Mouse (Mus musculus) intestine, embryonic 16.5 days (tissue): ENCODE measurements at regions not wholly inside any gene's neighbourhood (a gene's known extent, or its start where the extent isn't known, plus 50 kb on each side); places are given as distances from the start of the nearest gene placed in this dataset.
A peak's percentile ranks its signal among the peaks of the same experiment; 100 is the strongest.

Experiments used
- ATAC-seq: fragments of 200-750 bp; cut with Nextera tagmentation; 2 replicates; pipeline ENCODE4 v1.8.0; 2017; ENCODE audit warnings: moderate TSS enrichment, moderate library complexity
- H3K27ac ChIP-seq: fragments of 300-500 bp; sonication (generic); 2 replicates; pipeline ENCODE4 v1.5.1; 2014; ENCODE audit warnings: mild to moderate bottlenecking, low read length
- H3K27me3 ChIP-seq: fragments of 300-500 bp; sonication (generic); replicated peaks from 2 replicates; pipeline ENCODE4 v1.6.1; 2014; ENCODE audit warnings: low read length, control low read depth, mixed read lengths; ENCODE audit not compliant: control insufficient read depth, insufficient read depth
- H3K36me3 ChIP-seq: fragments of 300-500 bp; sonication (generic); 2 replicates; pipeline ENCODE4 v1.6.1; 2014; ENCODE audit warnings: low read length, control low read depth; ENCODE audit not compliant: control insufficient read depth, insufficient read depth
- H3K4me1 ChIP-seq: fragments of 300-500 bp; sonication (generic); 2 replicates; pipeline ENCODE4 v1.6.1; 2014; ENCODE audit warnings: low read length, control low read depth, mixed read lengths; ENCODE audit not compliant: control insufficient read depth, insufficient read depth
- H3K4me2 ChIP-seq: fragments of 300-500 bp; sonication (generic); 2 replicates; pipeline ENCODE4 v1.6.1; 2014; ENCODE audit warnings: low read depth, low read length, control low read depth
- H3K4me3 ChIP-seq: fragments of 300-500 bp; sonication (generic); 2 replicates; pipeline ENCODE4 v1.5.1; 2014; ENCODE audit warnings: mild to moderate bottlenecking, low read length
- H3K9ac ChIP-seq: fragments of 300-500 bp; sonication (generic); 2 replicates; pipeline ENCODE4 v1.6.1; 2014; ENCODE audit warnings: low read depth, low read length
- H3K9me3 ChIP-seq: fragments of 300-500 bp; sonication (generic); 2 replicates; pipeline ENCODE4 v1.6.1; 2016; ENCODE audit warnings: low read length, control low read depth; ENCODE audit not compliant: control insufficient read depth
- WGBS: fragments of 180-500 bp; shearing (Covaris S2); extraction: QIAGEN DNeasy Blood & Tissue Kit; methylation state at CpG from one replicate; pipeline ENCODE4 v1.1.7; 2014; 5-methylcytosine and 5-hydroxymethylcytosine counted together

DNA sequence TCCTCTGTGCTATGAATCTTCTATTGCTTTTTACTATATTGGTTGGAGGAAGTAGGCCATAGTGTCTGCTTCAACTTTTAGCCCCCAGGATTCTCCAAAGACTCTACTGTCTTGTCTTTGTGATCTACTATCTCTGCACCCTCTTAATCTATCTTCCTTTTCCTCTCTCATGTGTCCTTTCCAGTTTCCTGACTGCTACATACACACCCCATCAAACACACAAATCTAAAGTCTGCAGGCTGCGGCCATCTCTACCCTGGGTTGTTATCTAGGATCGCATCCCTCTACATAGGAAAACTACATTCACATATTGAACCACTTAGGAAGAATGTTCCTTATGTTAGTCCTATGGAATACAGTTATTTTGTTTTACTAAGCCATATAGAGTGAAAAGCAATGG is 211.4 kb upstream of the Klf3 start:
- no peak for ATAC-seq
- WGBS = 95% methylated on average over 2 of the region's 2 CpGs
- Histone ChIP-seq H3K36me3 (no peaks in the 10 kb centered on the region), H3K4me2 (no peak overlapping the region), H3K9me3 (no peaks in the 10 kb centered on the region), H3K9ac (no peak overlapping the region), H3K27ac (no peak overlapping the region), H3K27me3 (no peaks in the 10 kb centered on the region), H3K4me3 (no peak overlapping the region), H3K4me1 (peaks cover 18% of the 10 kb centered on the region)

DNA sequence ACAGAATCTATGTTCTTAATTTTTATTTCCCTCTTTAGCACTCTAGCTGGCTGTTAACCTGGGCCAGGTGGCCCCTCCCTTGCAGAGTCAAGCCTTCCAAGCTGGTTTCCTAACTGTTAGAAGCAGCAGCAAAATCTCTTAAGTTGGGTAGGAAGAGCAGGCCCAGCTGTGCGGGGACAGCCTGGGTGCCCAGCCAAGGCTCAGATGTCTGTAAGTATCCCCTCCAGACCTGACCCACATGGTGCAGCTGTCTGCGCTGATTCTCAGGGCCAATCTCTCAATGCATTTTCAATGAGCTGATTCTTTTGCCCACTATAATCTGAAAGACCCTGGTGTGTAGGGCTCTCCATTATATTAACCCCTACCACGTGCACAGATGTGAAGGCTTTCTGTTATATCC is 208.0 kb upstream of the Klf3 start:
- Histone ChIP-seq H3K27me3 (no peaks in the 10 kb centered on the region), H3K4me1 (peaks cover 11% of the 10 kb centered on the region; the same call in 1 of the 2 replicates), H3K4me2 (no peak overlapping the region), H3K4me3 (no peak overlapping the region), H3K27ac (no peak overlapping the region), H3K9me3 (no peaks in the 10 kb centered on the region), H3K9ac (no peak overlapping the region), H3K36me3 (no peaks in the 10 kb centered on the region)
- WGBS = 63% methylated on average over 3 of the region's 3 CpGs
- no peak for ATAC-seq

- Histone ChIP-seq H3K36me3 (no peaks in the 10 kb centered on the region), H3K4me1 (peaks cover 17% of the 10 kb centered on the region), H3K9me3 (no peaks in the 10 kb centered on the region), H3K27me3 (no peaks in the 10 kb centered on the region), H3K4me3 (no peak overlapping the region), H3K9ac (0 out of 2 replicates have a peak overlapping the region, but pooled peaks have one; percentile 0), H3K4me2 (no peak overlapping the region), H3K27ac (no peak overlapping the region)
- no peak for ATAC-seq
- WGBS = 63% methylated on average over 17 of the region's 17 CpGs
Measured at GRCm38 (mm10) chr5:64595751-64596344, 207.3 kb upstream of the Klf3 start.

DNA sequence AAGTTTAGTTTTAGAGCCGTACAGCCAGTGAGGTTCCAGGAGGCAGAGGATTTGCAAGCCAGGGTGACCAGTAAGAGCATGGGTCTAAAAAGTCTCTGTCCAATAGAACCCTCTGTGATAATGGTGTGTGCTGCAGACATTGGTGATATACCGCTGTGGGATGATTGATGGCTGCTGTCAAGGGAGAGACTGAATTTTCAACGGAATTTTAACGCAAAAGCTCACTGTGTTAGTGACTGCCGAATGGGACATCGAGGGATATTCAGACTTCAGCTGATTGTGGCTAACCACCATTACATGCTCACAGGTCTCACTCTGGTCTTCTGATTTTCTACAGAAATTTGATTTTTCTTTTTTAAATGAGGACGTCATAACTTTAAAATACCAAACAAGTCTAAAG is 206.2 kb upstream of the Klf3 start:
- Histone ChIP-seq H3K4me2 (no peak overlapping the region), H3K9me3 (no peaks in the 10 kb centered on the region)
- 78% methylated on average over 7 of the region's 7 CpGs for WGBS

DNA sequence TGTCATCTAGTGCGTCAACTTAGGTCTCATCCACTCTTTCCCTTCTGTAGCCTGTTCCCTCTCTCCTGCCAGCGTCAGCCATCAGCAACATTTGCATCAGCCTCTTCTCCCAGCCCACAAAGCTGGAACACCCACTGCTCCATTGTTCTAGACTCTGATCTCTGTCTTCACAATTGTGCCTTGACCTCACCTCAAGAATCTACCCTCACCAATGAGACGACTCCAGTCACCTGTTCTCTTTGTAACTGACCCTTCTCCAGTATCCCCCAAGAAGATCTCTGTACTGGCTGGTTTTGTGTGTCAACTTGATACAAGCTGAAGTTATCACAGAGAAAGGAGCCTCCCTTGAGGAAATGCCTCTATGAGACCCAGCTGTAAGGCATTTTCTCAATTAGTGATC is 205.7 kb upstream of the Klf3 start:
- H3K4me3 ChIP-seq = no peak overlapping the region
- no peaks in the 10 kb centered on the region for H3K27me3 ChIP-seq
- no peak for ATAC-seq
- no peak overlapping the region for H3K9ac ChIP-seq
- WGBS = 83% methylated on average over 3 of the region's 3 CpGs
- no peaks in the 10 kb centered on the region for H3K9me3 ChIP-seq
- H3K4me1 ChIP-seq = peaks cover 18% of the 10 kb centered on the region
- H3K27ac ChIP-seq = no peak overlapping the region
- no peaks in the 10 kb centered on the region for H3K36me3 ChIP-seq
- H3K4me2 ChIP-seq = no peak overlapping the region

More for the DNA sequence above, 206.2 kb upstream of the Klf3 start:
- no peaks in the 10 kb centered on the region for H3K27me3 ChIP-seq
- H3K9ac ChIP-seq = no peak overlapping the region
- H3K27ac ChIP-seq = no peak overlapping the region
- H3K36me3 ChIP-seq = no peaks in the 10 kb centered on the region
- peaks cover 18% of the 10 kb centered on the region for H3K4me1 ChIP-seq
- ATAC-seq = no peak
- no peak overlapping the region for H3K4me3 ChIP-seq

DNA sequence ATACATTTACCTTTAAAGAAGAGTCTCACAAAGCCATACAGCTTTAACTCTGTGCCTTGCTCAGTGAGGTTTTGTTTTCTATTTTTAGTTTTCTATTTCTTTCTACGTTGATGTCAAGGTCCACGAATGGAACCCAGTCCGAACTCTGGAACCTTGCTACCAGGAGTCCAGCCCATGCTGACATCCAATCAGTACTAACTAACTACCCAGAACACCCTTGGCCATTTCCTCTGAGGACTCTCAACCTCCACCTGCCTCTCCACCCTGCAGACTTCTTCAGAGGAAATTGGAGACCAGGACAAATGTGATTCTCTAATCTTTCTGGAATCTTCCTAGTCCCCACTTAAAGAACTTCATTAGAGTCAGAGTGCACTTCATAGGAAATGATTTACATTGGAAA is 204.6 kb upstream of the Klf3 start:
- no peaks in the 10 kb centered on the region for H3K27me3 ChIP-seq
- peaks cover 18% of the 10 kb centered on the region for H3K4me1 ChIP-seq
- 0 out of 2 replicates have a peak, but pooled peaks have one; percentile 43 for ATAC-seq
- no peak overlapping the region for H3K4me3 ChIP-seq
- no peak overlapping the region for H3K4me2 ChIP-seq
- no peak overlapping the region for H3K27ac ChIP-seq
- no peaks in the 10 kb centered on the region for H3K36me3 ChIP-seq
- 71% methylated on average over 3 of the region's 3 CpGs for WGBS
- H3K9me3 ChIP-seq = no peaks in the 10 kb centered on the region
- no peak overlapping the region for H3K9ac ChIP-seq

GRCm38 (mm10) chr5:64599015-64599414 is 204.2 kb upstream of the Klf3 start:
- Histone ChIP-seq H3K4me1 (peaks cover 18% of the 10 kb centered on the region), H3K4me2 (no peak overlapping the region), H3K27ac (no peak overlapping the region), H3K27me3 (no peaks in the 10 kb centered on the region), H3K9ac (no peak overlapping the region), H3K4me3 (no peak overlapping the region), H3K36me3 (no peaks in the 10 kb centered on the region), H3K9me3 (no peaks in the 10 kb centered on the region)
- no peak for ATAC-seq
- 59% methylated on average over 3 of the region's 3 CpGs for WGBS

DNA sequence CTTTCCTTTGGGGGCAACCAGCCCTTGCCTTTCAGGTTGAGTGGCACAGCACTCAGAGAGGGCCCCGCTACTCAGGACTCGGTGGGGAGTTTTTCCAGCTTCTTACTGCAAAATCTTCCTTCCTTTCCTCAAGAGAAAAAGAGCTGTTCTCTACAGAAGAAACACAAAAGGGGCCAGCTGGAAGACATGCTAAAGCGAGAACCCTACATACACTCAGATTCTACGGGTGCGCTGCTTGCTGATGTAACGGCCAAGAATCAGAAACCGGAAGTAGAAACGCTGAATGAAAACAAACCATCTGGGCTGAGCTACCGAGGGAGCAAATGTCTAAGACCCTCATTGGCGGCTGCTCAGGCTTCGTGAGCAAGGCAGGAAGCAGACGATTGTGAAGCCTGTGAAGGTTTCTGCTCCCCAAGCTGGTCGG is 203.3 kb upstream of the Klf3 start:
- H3K9ac ChIP-seq = no peak overlapping the region

GRCm38 (mm10) chr5:64600392-64600791 is 202.8 kb upstream of the Klf3 start:
- Histone ChIP-seq H3K9me3 (no peaks in the 10 kb centered on the region), H3K27me3 (no peaks in the 10 kb centered on the region), H3K4me1 (peaks cover 11% of the 10 kb centered on the region), H3K4me2 (peak overlapping the region; percentile 20), H3K4me3 (no peak overlapping the region), H3K27ac (peak overlapping the region; percentile 25), H3K9ac (no peak overlapping the region), H3K36me3 (no peaks in the 10 kb centered on the region)
- peak; percentile 47; the same call in 1 of the 2 replicates for ATAC-seq
- WGBS = 40% methylated on average over 7 of the region's 7 CpGs

More for the DNA sequence above, 203.3 kb upstream of the Klf3 start:
- H3K4me2 ChIP-seq = peak overlapping the region; percentile 20; the same call in 1 of the 2 replicates
- H3K27ac ChIP-seq = peak overlapping the region; percentile 25
- H3K27me3 ChIP-seq = no peaks in the 10 kb centered on the region
- H3K4me3 ChIP-seq = no peak overlapping the region
- peaks cover 16% of the 10 kb centered on the region for H3K4me1 ChIP-seq
- WGBS = 33% methylated on average over 13 of the region's 13 CpGs
- no peaks in the 10 kb centered on the region for H3K9me3 ChIP-seq
- no peaks in the 10 kb centered on the region for H3K36me3 ChIP-seq
- peak; percentile 37 for ATAC-seq

- ATAC-seq = no peak
- no peak overlapping the region for H3K4me2 ChIP-seq
- WGBS = 49% methylated on average over 2 of the region's 2 CpGs
- H3K36me3 ChIP-seq = no peaks in the 10 kb centered on the region
- no peak overlapping the region for H3K4me3 ChIP-seq
- no peaks in the 10 kb centered on the region for H3K9me3 ChIP-seq
- H3K4me1 ChIP-seq = peaks cover 10% of the 10 kb centered on the region
- no peak overlapping the region for H3K27ac ChIP-seq
- no peak overlapping the region for H3K9ac ChIP-seq
- no peaks in the 10 kb centered on the region for H3K27me3 ChIP-seq
Measured at GRCm38 (mm10) chr5:64600811-64601210, 202.4 kb upstream of the Klf3 start.
